Mouse (Mus musculus) liver, embryonic 11.5 days (tissue): Measurements from ENCODE around the gene Prss33. TPM values are rescaled to one million over a fixed set of nuclear protein-coding genes. Genes with fewer than 3 reads are reported as not detected.

ENCODE experiments used
- ATAC-seq: fragments of 200-750 bp; cut with Nextera tagmentation; replicated peaks from 2 replicates; pipeline ENCODE4 v1.8.0; 2017; ENCODE audit warnings: moderate number of reproducible peaks, mild to moderate bottlenecking, moderate TSS enrichment, moderate library complexity; ENCODE audit not compliant: low FRiP score
- DNase-seq: peaks from one replicate; pipeline ENCODE4 v3.0.0-alpha.2; 2017; ENCODE audit warnings: low spot score
- H3K27ac ChIP-seq: fragments of 300-500 bp; sonication (generic); 2 replicates; pipeline ENCODE4 v1.5.1; 2014; ENCODE audit warnings: mild to moderate bottlenecking, low read depth, low read length, control low read depth
- H3K27me3 ChIP-seq: fragments of 300-500 bp; sonication (generic); replicated peaks from 2 replicates; pipeline ENCODE4 v1.6.1; 2014; ENCODE audit warnings: low read length, mixed read lengths; ENCODE audit not compliant: control insufficient read depth, insufficient read depth
- H3K36me3 ChIP-seq: fragments of 300-500 bp; sonication (generic); 2 replicates; pipeline ENCODE4 v1.6.1; 2014; ENCODE audit warnings: mild to moderate bottlenecking, low read length, moderate library complexity, mixed read lengths; ENCODE audit not compliant: control insufficient read depth, insufficient read depth
- H3K4me1 ChIP-seq: fragments of 300-500 bp; sonication (generic); replicated peaks from 2 replicates; pipeline ENCODE4 v1.6.1; 2014; ENCODE audit warnings: low read length, mixed read lengths; ENCODE audit not compliant: control insufficient read depth, insufficient read depth
- H3K4me2 ChIP-seq: fragments of 300-500 bp; sonication (generic); 2 replicates; pipeline ENCODE4 v1.6.1; 2014; ENCODE audit warnings: mild to moderate bottlenecking, control low read depth, moderate library complexity
- H3K4me3 ChIP-seq: fragments of 300-500 bp; sonication (generic); 2 replicates; pipeline ENCODE4 v1.5.1; 2014; ENCODE audit warnings: low read depth, low read length, control low read depth
- H3K9ac ChIP-seq: fragments of 300-500 bp; sonication (generic); 2 replicates; pipeline ENCODE4 v1.6.1; 2014; ENCODE audit warnings: low read depth, low read length, control low read depth
- H3K9me3 ChIP-seq: fragments of 300-500 bp; sonication (generic); 2 replicates; pipeline ENCODE4 v1.6.1; 2016; ENCODE audit warnings: low read length, inconsistent platforms, mixed read lengths; ENCODE audit not compliant: control insufficient read depth
- WGBS: fragments of 180-500 bp; shearing (Covaris S2); extraction: QIAGEN DNeasy Blood & Tissue Kit; methylation state at CpG from one replicate; pipeline ENCODE4 v1.1.7; 2014; 5-methylcytosine and 5-hydroxymethylcytosine counted together
- polyA plus RNA-seq: library from polyadenylated mRNA; unstranded; fragments of >200 nt; fragmentation: Nextera tagmentation; extraction: Ambion mirVana; gene quantifications from 2 replicates; pipeline ENCODE4 v1.2.1, GENCODE M21; 2014

The Prss33 gene
- polyA plus RNA-seq, 1 experiment from 2014 or later: not detected

- H3K27me3 ChIP-seq: no peaks in the 10 kb centered on the region
- no peak overlapping the region for H3K27ac ChIP-seq
- no peak overlapping the region for H3K9ac ChIP-seq
- no peak overlapping the region for H3K4me3 ChIP-seq
- H3K9me3 ChIP-seq: peaks cover 43% of the 10 kb centered on the region
- H3K4me2 ChIP-seq: no peak overlapping the region
- H3K4me1 ChIP-seq: no peaks in the 10 kb centered on the region
- 98% methylated on average over 25 of the region's 25 CpGs for WGBS
- no peak for DNase-seq
- H3K36me3 ChIP-seq: peaks cover 96% of the 10 kb centered on the region
- ATAC-seq: no peak
Observed at GRCm38 (mm10) chr17:23819235-23819634, 16.6 kb downstream of the Prss33 start.

GRCm38 (mm10) chr17:23818579-23818978, 17.3 kb downstream of the Prss33 start:
- H3K4me2 ChIP-seq: no peak overlapping the region
- WGBS: 97% methylated on average over 8 of the region's 8 CpGs
- H3K4me1 ChIP-seq: no peaks in the 10 kb centered on the region
- no peaks in the 10 kb centered on the region for H3K27me3 ChIP-seq
- no peak overlapping the region for H3K27ac ChIP-seq
- no peak overlapping the region for H3K9ac ChIP-seq
- no peak for DNase-seq
- H3K4me3 ChIP-seq: no peak overlapping the region
- peaks cover 96% of the 10 kb centered on the region for H3K36me3 ChIP-seq
- no peak for ATAC-seq
- H3K9me3 ChIP-seq: peaks cover 43% of the 10 kb centered on the region

- Histone ChIP-seq H3K4me2 (no peak overlapping the region), H3K9ac (no peak overlapping the region), H3K9me3 (peaks cover 43% of the 10 kb centered on the region), H3K36me3 (peaks cover 90% of the 10 kb centered on the region), H3K27me3 (no peaks in the 10 kb centered on the region), H3K4me1 (no peaks in the 10 kb centered on the region), H3K27ac (no peak overlapping the region), H3K4me3 (no peak overlapping the region)
- 96% methylated on average over 16 of the region's 16 CpGs for WGBS
- DNase-seq (no peak), ATAC-seq (no peak)
Observed at GRCm38 (mm10) chr17:23815641-23816040, 20.2 kb downstream of the Prss33 start.

GRCm38 (mm10) chr17:23807918-23808317, 27.9 kb downstream of the Prss33 start:
- H3K27me3 ChIP-seq: no peaks in the 10 kb centered on the region
- H3K36me3 ChIP-seq: peaks cover 52% of the 10 kb centered on the region
- H3K4me3 ChIP-seq: no peak overlapping the region
- ATAC-seq: no peak
- no peak overlapping the region for H3K9ac ChIP-seq
- H3K9me3 ChIP-seq: no peaks in the 10 kb centered on the region
- 95% methylated on average over 3 of the region's 3 CpGs for WGBS
- H3K4me1 ChIP-seq: peaks cover 15% of the 10 kb centered on the region
- DNase-seq: no peak
- H3K4me2 ChIP-seq: no peak overlapping the region
- H3K27ac ChIP-seq: no peak overlapping the region

- Histone ChIP-seq H3K36me3 (peaks cover 44% of the 10 kb centered on the region), H3K4me1 (peaks cover 15% of the 10 kb centered on the region), H3K27ac (no peak overlapping the region), H3K4me2 (no peak overlapping the region), H3K27me3 (no peaks in the 10 kb centered on the region), H3K9me3 (no peaks in the 10 kb centered on the region), H3K4me3 (peak overlapping the region; percentile 8), H3K9ac (no peak overlapping the region)
- ATAC-seq: no peak
- 87% methylated on average over 25 of the region's 25 CpGs for WGBS
- DNase-seq: no peak
Observed at GRCm38 (mm10) chr17:23806867-23807266, 29.0 kb downstream of the Prss33 start.

- Histone ChIP-seq H3K36me3 (peaks cover 25% of the 10 kb centered on the region), H3K27ac (peak overlapping the region; percentile 97; the same call in 1 of the 2 replicates), H3K4me3 (peak overlapping the region; percentile 99), H3K9ac (peak overlapping the region; percentile 99), H3K4me1 (peaks cover 15% of the 10 kb centered on the region), H3K4me2 (peak overlapping the region; percentile 97), H3K9me3 (no peaks in the 10 kb centered on the region), H3K27me3 (no peaks in the 10 kb centered on the region)
- DNase-seq: no peak
- 3% methylated on average over 8 of the region's 8 CpGs for WGBS
- no peak for ATAC-seq
Observed at GRCm38 (mm10) chr17:23804426-23805085, 31.3 kb downstream of the Prss33 start.

- peak overlapping the region; percentile 97 for H3K4me2 ChIP-seq
- no peaks in the 10 kb centered on the region for H3K9me3 ChIP-seq
- H3K27ac ChIP-seq: peak overlapping the region; percentile 97
- WGBS: under 1% methylated on average over 68 of the region's 83 CpGs
- peaks cover 15% of the 10 kb centered on the region for H3K36me3 ChIP-seq
- peak overlapping the region; percentile 99 for H3K4me3 ChIP-seq
- no peaks in the 10 kb centered on the region for H3K27me3 ChIP-seq
- ATAC-seq: peak; percentile 71
- H3K4me1 ChIP-seq: peaks cover 15% of the 10 kb centered on the region
- H3K9ac ChIP-seq: peak overlapping the region; percentile 99
- DNase-seq: peak; percentile 88
Observed at GRCm38 (mm10) chr17:23803366-23804041, 32.4 kb downstream of the Prss33 start.

- no peaks in the 10 kb centered on the region for H3K9me3 ChIP-seq
- DNase-seq: peak; percentile 94
- H3K27me3 ChIP-seq: no peaks in the 10 kb centered on the region
- peaks cover 15% of the 10 kb centered on the region for H3K4me1 ChIP-seq
- H3K9ac ChIP-seq: peak overlapping the region; percentile 99
- peak overlapping the region; percentile 97 for H3K4me2 ChIP-seq
- H3K27ac ChIP-seq: peak overlapping the region; percentile 97
- H3K36me3 ChIP-seq: peaks cover 9% of the 10 kb centered on the region; the same call in 1 of the 2 replicates
- ATAC-seq: peak; percentile 98
- under 1% methylated on average over 58 of the region's 60 CpGs for WGBS
- peak overlapping the region; percentile 99 for H3K4me3 ChIP-seq
Observed at GRCm38 (mm10) chr17:23802746-23803365, 33.0 kb downstream of the Prss33 start.
